Mouse (Mus musculus) midbrain, embryonic 14.5 days (tissue): ENCODE data around the gene Stpg1. TPM values are rescaled to one million over a fixed set of nuclear protein-coding genes. Genes with fewer than 3 reads are reported as not detected.
A peak's percentile ranks its signal among the peaks of the same experiment; 100 is the strongest.

ENCODE experiments used
- ATAC-seq: fragments of 200-750 bp; cut with Nextera tagmentation; 2 replicates; pipeline ENCODE4 v1.8.0; 2017; ENCODE audit warnings: moderate number of reproducible peaks, moderate library complexity; ENCODE audit not compliant: low FRiP score, low TSS enrichment
- DNase-seq: peaks from one replicate; pipeline ENCODE4 v3.0.0-alpha.2; 2015
- H3K27ac ChIP-seq: fragments of 300-500 bp; sonication (generic); replicated peaks from 2 replicates; pipeline ENCODE4 v1.5.1; 2014; ENCODE audit warnings: mild to moderate bottlenecking, low read depth, low read length, moderate library complexity
- H3K27me3 ChIP-seq: fragments of 300-500 bp; sonication (generic); 2 replicates; pipeline ENCODE4 v1.6.1; 2014; ENCODE audit warnings: low read length, control low read depth, mixed read lengths; ENCODE audit not compliant: control insufficient read depth, insufficient read depth
- H3K36me3 ChIP-seq: fragments of 300-500 bp; sonication (generic); 2 replicates; pipeline ENCODE4 v1.6.1; 2014; ENCODE audit warnings: low read length, control low read depth; ENCODE audit not compliant: control insufficient read depth, insufficient read depth
- H3K4me1 ChIP-seq: fragments of 300-500 bp; sonication (generic); 2 replicates; pipeline ENCODE4 v1.6.1; 2014; ENCODE audit warnings: mild to moderate bottlenecking, antibody characterized with exemption, low read length, control low read depth; ENCODE audit not compliant: control insufficient read depth, insufficient read depth
- H3K4me2 ChIP-seq: fragments of 300-500 bp; sonication (generic); 2 replicates; pipeline ENCODE4 v1.6.1; 2014; ENCODE audit warnings: mild to moderate bottlenecking, low read length, moderate library complexity
- H3K4me3 ChIP-seq: fragments of 300-500 bp; sonication (generic); replicated peaks from 2 replicates; pipeline ENCODE4 v1.5.1; 2014; ENCODE audit warnings: low read depth, low read length
- H3K9ac ChIP-seq: fragments of 300-500 bp; sonication (generic); replicated peaks from 2 replicates; pipeline ENCODE4 v1.6.1; 2014; ENCODE audit warnings: mild to moderate bottlenecking, low read length, moderate library complexity
- H3K9me3 ChIP-seq: fragments of 300-500 bp; sonication (generic); 2 replicates; pipeline ENCODE4 v1.6.1; 2016; ENCODE audit warnings: low read length, control low read depth, mixed read lengths; ENCODE audit not compliant: control insufficient read depth
- WGBS: fragments of 180-500 bp; shearing (Covaris S2); extraction: QIAGEN DNeasy Blood & Tissue Kit; methylation state at CpG from one replicate; pipeline ENCODE4 v1.1.7; 2014; 5-methylcytosine and 5-hydroxymethylcytosine counted together
- polyA plus RNA-seq: library from polyadenylated mRNA; unstranded; fragments of >200 nt; fragmentation: Nextera tagmentation; extraction: Ambion mirVana; gene quantifications from 2 replicates; pipeline ENCODE4 v1.2.1, GENCODE M21; 2014

Stpg1 gene
- polyA plus RNA-seq, 1 experiment from 2014 or later, result 0.68 TPM

GRCm38 (mm10) chr4:135570152-135571036, 75.8 kb downstream of the Stpg1 start:
- peak overlapping the region; percentile 55 for H3K4me2 ChIP-seq
- DNase-seq (peak; percentile 71), ATAC-seq (peak; percentile 54)
- H3K27me3 ChIP-seq, result peaks cover 50% of the 10 kb centered on the region
- peaks cover 44% of the 10 kb centered on the region for H3K4me1 ChIP-seq
- H3K9ac ChIP-seq, result 0 out of 2 replicates have a peak overlapping the region, but pooled peaks have one; percentile 23
- H3K4me3 ChIP-seq, result peak overlapping the region; percentile 31
- no peaks in the 10 kb centered on the region for H3K36me3 ChIP-seq
- 11% methylated on average over 32 of the region's 32 CpGs for WGBS
- H3K27ac ChIP-seq, result no peak overlapping the region; the same call in 1 of the 2 replicates
- H3K9me3 ChIP-seq, result no peaks in the 10 kb centered on the region

GRCm38 (mm10) chr4:135571037-135571550, 76.5 kb downstream of the Stpg1 start:
- Histone ChIP-seq H3K27me3 (peaks cover 50% of the 10 kb centered on the region), H3K4me1 (peaks cover 39% of the 10 kb centered on the region)

GRCm38 (mm10) chr4:135572276-135572675, 77.7 kb downstream of the Stpg1 start:
- WGBS, result 39% methylated on average over 8 of the region's 8 CpGs
- H3K27ac ChIP-seq, result no peak overlapping the region
- H3K9me3 ChIP-seq, result no peaks in the 10 kb centered on the region
- peaks cover 37% of the 10 kb centered on the region for H3K4me1 ChIP-seq
- ATAC-seq (no peak), DNase-seq (no peak)
- H3K36me3 ChIP-seq, result no peaks in the 10 kb centered on the region
- no peak overlapping the region for H3K9ac ChIP-seq
- H3K4me3 ChIP-seq, result peak overlapping the region; percentile 30; the same call in 1 of the 2 replicates
- peak overlapping the region; percentile 70 for H3K4me2 ChIP-seq
- peaks cover 50% of the 10 kb centered on the region for H3K27me3 ChIP-seq

More at GRCm38 (mm10) chr4:135571037-135571550, 76.5 kb downstream of the Stpg1 start:
- ATAC-seq, result no peak
- Histone ChIP-seq H3K9me3 (no peaks in the 10 kb centered on the region), H3K9ac (no peak overlapping the region), H3K36me3 (no peaks in the 10 kb centered on the region), H3K27ac (no peak overlapping the region), H3K4me3 (no peak overlapping the region), H3K4me2 (peak overlapping the region; percentile 55; the same call in 1 of the 2 replicates)
- WGBS, result 57% methylated on average over 6 of the region's 6 CpGs
- DNase-seq, result no peak

- under 1% methylated on average over 31 of the region's 31 CpGs for WGBS
- Histone ChIP-seq H3K9me3 (no peaks in the 10 kb centered on the region), H3K36me3 (no peaks in the 10 kb centered on the region), H3K27me3 (peaks cover 50% of the 10 kb centered on the region), H3K9ac (peak within 1 kb of the TSS; percentile 43; the same call in 1 of the 2 replicates), H3K4me3 (peak within 1 kb of the TSS; percentile 30), H3K4me2 (peak within 1 kb of the TSS; percentile 70), H3K4me1 (peaks cover 34% of the 10 kb centered on the region), H3K27ac (peak within 1 kb of the TSS; percentile 61; the same call in 1 of the 2 replicates)
- ATAC-seq (no peak), DNase-seq (peak; percentile 74)
Observed at GRCm38 (mm10) chr4:135573251-135573808, 78.7 kb downstream of the Stpg1 start, which contains the start of gene Grhl3. Gene Grhl3 (minus strand): TSS chr4:135573630.

GRCm38 (mm10) chr4:135575365-135576140, 81.0 kb downstream of the Stpg1 start:
- Histone ChIP-seq H3K4me1 (peaks cover 25% of the 10 kb centered on the region), H3K36me3 (no peaks in the 10 kb centered on the region), H3K27me3 (peaks cover 39% of the 10 kb centered on the region), H3K4me2 (no peak overlapping the region), H3K4me3 (no peak overlapping the region), H3K9me3 (no peaks in the 10 kb centered on the region), H3K27ac (no peak overlapping the region), H3K9ac (no peak overlapping the region)
- DNase-seq (no peak), ATAC-seq (no peak)
- WGBS, result 69% methylated on average over 15 of the region's 15 CpGs

- no peaks in the 10 kb centered on the region for H3K36me3 ChIP-seq
Observed at GRCm38 (mm10) chr4:135578490-135578889, 83.9 kb downstream of the Stpg1 start.

GRCm38 (mm10) chr4:135579695-135580094, 85.1 kb downstream of the Stpg1 start:
- no peak for ATAC-seq
- Histone ChIP-seq H3K36me3 (no peaks in the 10 kb centered on the region), H3K27me3 (peaks cover 2% of the 10 kb centered on the region; the same call in 1 of the 2 replicates), H3K9me3 (no peaks in the 10 kb centered on the region), H3K4me3 (no peak overlapping the region), H3K9ac (no peak overlapping the region), H3K4me1 (no peaks in the 10 kb centered on the region), H3K4me2 (no peak overlapping the region), H3K27ac (no peak overlapping the region)
- no peak for DNase-seq
- WGBS, result 67% methylated on average over 6 of the region's 6 CpGs

More at GRCm38 (mm10) chr4:135578490-135578889, 83.9 kb downstream of the Stpg1 start:
- Histone ChIP-seq H3K27ac (no peak overlapping the region), H3K9me3 (no peaks in the 10 kb centered on the region), H3K9ac (no peak overlapping the region), H3K4me1 (peaks cover 7% of the 10 kb centered on the region), H3K4me2 (no peak overlapping the region), H3K4me3 (no peak overlapping the region), H3K27me3 (peaks cover 12% of the 10 kb centered on the region; the same call in 1 of the 2 replicates)
- 90% methylated on average over 5 of the region's 5 CpGs for WGBS
- ATAC-seq, result no peak
- no peak for DNase-seq
